Mouse (Mus musculus): ENCODE results near the gene Nudc. TPM values are rescaled to one million over a fixed set of nuclear protein-coding genes. Genes with fewer than 3 reads are reported as not detected.

The Nudc gene
- 16.6 TPM for polyA plus RNA-seq (2014; fragmentation: Illumina TruSeq; extraction: RNeasy Lipid Tissue Mini Kit (QIAGEN cat#74804); ENCODE audit: low read depth, low replicate concordance)

DNA sequence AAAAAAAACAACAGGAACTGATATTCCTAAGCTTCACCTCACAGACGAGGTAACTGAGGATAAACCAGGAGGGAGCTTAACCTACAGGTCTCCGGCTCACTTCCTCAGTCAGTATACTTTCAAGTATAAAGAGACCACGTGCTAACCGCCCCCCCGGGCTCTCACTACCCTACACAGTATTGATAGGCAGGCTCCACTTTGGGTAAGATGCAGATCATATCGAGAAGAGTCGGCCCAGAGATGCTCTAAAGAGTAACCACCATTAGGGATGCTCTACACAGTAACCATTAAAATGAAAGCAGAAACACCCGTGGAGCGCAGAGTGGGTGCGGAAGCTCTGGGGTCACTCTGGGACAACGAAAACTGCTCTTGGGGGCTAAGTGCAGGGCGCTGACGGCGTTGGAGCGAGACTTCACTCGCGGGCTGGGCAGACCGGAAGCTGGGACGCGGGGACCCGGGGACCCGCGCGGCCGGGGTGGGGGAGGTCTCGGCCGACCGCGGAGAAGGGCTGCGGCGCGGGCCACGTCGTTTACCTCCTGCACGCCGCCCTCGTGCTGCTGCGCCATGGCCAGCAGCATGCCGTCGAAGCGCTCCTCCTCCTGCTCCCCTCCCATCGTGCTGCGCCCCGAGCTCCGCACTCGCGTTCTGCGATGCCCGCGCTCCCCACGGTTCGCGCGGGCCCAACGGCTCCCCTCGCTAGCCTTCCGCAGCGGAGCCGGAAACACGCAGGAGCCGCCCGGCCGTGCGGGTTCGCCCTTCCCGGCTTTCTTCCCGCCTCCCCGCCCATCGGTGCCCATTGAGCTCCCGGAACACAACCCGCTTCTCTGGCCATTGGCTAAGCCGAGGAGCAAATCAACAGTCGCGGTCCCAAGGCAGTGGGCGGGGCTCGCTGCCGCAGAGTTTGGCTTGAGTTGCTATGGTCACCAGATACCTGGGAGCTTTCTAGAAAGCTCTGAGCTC, at the start of gene Nudc:
Nudc (minus strand) TSS at position 725 of the 960 bp plus-strand sequence.

GRCm38 (mm10) chr4:133584059-133584951, 38.5 kb upstream of the Nudc start, which contains the start of gene Gpn2:
Gene Gpn2 (plus strand): TSS chr4:133584362.

GRCm38 (mm10) chr4:133574070-133574842, 28.5 kb upstream of the Nudc start, which contains the start of gene Gpatch3:
Gene Gpatch3 (plus strand): TSS chr4:133574745.

GRCm38 (mm10) chr4:133552768-133553447, 7.1 kb upstream of the Nudc start, which contains the start of gene Nr0b2:
Gene Nr0b2 (plus strand): TSS chr4:133553376.

DNA sequence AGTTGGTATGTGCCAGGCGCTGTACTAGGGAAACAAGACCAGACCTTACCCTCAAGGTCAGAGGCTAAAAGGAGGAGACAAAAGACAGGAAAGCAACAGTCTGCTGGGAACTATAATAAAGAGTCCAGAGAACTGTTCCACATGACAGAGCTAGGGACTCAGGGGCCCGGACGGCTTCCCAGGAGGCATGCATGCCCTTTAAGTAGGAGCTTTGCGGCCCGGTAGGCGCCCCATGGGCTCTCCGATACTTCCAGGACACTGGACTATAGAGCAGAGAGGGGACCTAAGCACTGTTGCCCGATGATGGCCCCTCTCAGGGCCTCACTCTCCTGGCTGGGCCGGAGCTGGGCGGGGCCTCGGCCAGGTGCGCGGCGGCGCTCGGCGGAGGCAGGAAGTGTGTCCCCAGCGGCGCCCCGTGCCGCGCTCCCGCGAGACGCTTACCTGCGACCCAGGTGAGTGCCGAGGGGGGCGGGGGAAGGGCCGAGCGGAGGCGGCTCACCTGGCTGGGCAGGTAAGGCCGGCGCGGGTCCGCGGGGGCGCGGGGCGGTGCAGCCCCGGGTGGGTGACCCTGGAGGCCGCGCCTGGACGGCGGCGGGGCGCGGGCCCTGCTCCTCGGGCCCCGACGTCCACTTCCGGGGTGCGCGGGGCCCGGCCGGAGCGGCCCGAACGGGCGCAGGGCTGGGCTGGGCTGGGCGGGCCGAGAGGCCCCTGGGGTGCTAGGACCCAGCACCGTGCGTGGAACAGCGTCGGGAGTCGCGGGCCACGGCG, 27.0 kb downstream of the Nudc start, which contains the start of gene Kdf1:
Kdf1 (plus strand) TSS at position 363 of the 768 bp plus-strand sequence.

DNA sequence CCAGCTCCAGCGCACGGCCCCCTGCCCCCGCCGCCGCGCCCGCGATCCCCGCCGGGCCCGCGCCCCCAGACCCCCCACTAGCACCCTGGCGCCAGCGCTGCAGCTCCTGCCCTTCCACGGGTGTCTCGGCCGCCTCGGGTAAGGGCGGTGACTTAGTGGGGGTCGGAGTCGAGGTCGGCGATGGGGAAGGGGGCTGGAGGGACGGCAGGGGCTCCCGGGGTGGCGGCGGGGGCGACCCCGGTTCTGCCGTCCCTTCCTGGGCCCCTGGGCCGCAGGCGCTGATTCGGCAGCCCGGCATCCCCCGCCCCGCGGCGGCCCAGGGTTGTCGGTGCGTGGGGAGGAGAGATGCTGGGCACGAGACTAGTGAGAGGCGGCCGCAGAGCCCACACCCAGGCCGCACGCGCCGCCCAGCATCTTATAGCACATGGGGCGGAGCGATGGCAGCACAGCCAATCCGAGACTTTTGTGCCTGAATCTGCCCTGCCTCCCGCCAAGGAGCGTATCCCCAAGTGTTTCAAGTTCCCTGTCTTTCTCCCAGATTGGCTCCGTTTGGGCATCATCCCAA, 47.6 kb downstream of the Nudc start, which contains the start of gene Trnp1:
Trnp1 (minus strand) TSS at position 391 of the 565 bp plus-strand sequence.

Other genes with a start within 250 kb of the Nudc start
- 7.5 TPM for gene Wdtc1, start 192.5 kb downstream of the Nudc start, polyA plus RNA-seq (2014; fragmentation: Illumina TruSeq; extraction: RNeasy Lipid Tissue Mini Kit (QIAGEN cat#74804); ENCODE audit: low read depth, low replicate concordance)
- 0.48 TPM for gene Slc9a1, start 176.3 kb downstream of the Nudc start, polyA plus RNA-seq (2014; fragmentation: Illumina TruSeq; extraction: RNeasy Lipid Tissue Mini Kit (QIAGEN cat#74804); ENCODE audit: low read depth, low replicate concordance)
- not detected for gene Tent5b, start 65.9 kb downstream of the Nudc start, polyA plus RNA-seq (2014; fragmentation: Illumina TruSeq; extraction: RNeasy Lipid Tissue Mini Kit (QIAGEN cat#74804); ENCODE audit: low read depth, low replicate concordance)
- gene Trnp1, start 47.4 kb downstream of the Nudc start, polyA plus RNA-seq (2014; fragmentation: Illumina TruSeq; extraction: RNeasy Lipid Tissue Mini Kit (QIAGEN cat#74804); ENCODE audit: low read depth, low replicate concordance): not detected
- not detected for gene Kdf1, start 27.0 kb downstream of the Nudc start, polyA plus RNA-seq (2014; fragmentation: Illumina TruSeq; extraction: RNeasy Lipid Tissue Mini Kit (QIAGEN cat#74804); ENCODE audit: low read depth, low replicate concordance)
- 4.4 TPM for gene Nr0b2, start 7.4 kb upstream of the Nudc start, polyA plus RNA-seq (2014; fragmentation: Illumina TruSeq; extraction: RNeasy Lipid Tissue Mini Kit (QIAGEN cat#74804); ENCODE audit: low read depth, low replicate concordance)
- not detected for gene Gpatch3, start 28.7 kb upstream of the Nudc start, polyA plus RNA-seq (2014; fragmentation: Illumina TruSeq; extraction: RNeasy Lipid Tissue Mini Kit (QIAGEN cat#74804); ENCODE audit: low read depth, low replicate concordance)
- gene Gpn2, start 38.4 kb upstream of the Nudc start, polyA plus RNA-seq (2014; fragmentation: Illumina TruSeq; extraction: RNeasy Lipid Tissue Mini Kit (QIAGEN cat#74804); ENCODE audit: low read depth, low replicate concordance): not detected
- gene Sfn, start 56.2 kb upstream of the Nudc start, polyA plus RNA-seq (2014; fragmentation: Illumina TruSeq; extraction: RNeasy Lipid Tissue Mini Kit (QIAGEN cat#74804); ENCODE audit: low read depth, low replicate concordance): not detected
- gene Zdhhc18, start 104.2 kb upstream of the Nudc start, polyA plus RNA-seq (2014; fragmentation: Illumina TruSeq; extraction: RNeasy Lipid Tissue Mini Kit (QIAGEN cat#74804); ENCODE audit: low read depth, low replicate concordance): 2.8 TPM
- 2.4 TPM for gene Pigv, start 126.7 kb upstream of the Nudc start, polyA plus RNA-seq (2014; fragmentation: Illumina TruSeq; extraction: RNeasy Lipid Tissue Mini Kit (QIAGEN cat#74804); ENCODE audit: low read depth, low replicate concordance)
- 7.2 TPM for gene Arid1a, start 210.8 kb upstream of the Nudc start, polyA plus RNA-seq (2014; fragmentation: Illumina TruSeq; extraction: RNeasy Lipid Tissue Mini Kit (QIAGEN cat#74804); ENCODE audit: low read depth, low replicate concordance)